Comparison of ENCODE assay signal across 21 mouse cellular contexts in the genomic region with DNA sequence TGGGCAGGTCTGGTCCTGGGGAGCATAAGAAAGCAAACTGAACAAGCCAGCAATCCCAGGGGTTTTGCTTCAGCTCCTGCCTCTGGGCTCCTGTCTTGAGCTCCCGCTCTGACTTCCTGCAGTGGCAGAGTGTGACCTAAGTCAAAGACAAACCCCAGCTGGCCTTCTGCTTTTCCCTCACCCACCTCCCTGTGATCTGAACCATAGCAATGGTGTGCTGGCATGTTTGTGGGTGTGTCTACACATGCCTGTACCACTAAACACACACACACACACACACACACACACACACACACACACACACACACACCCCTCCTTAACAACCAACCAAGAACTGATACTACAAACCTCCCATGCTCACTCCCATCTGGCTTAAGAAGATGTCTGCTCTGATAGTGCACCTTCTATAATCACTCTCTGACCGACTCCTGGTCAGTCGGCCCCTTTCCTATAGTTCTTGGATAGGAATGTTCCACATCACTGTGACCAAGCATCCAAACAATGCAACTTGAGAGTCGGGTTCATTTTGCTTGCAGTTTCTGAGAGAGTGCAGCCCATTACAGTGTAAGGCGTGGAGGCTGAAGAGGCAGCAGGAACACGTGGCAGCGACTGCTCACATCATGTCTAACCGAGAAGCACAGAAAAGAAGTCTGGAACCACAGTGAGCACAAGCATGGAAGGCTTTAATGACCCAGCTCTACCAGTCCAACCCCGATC.
DNase-seq lines count a peak whose midpoint lies in the region; ATAC-seq and TF ChIP-seq lines count a peak whose summit lies in the region.
"Had no signal": no experiment of that assay in that cellular context is flagged by ENCODE, and none has a peak within 500 bp of the region (broad histone marks: within the 10 kb centered on the region; RNA-seq: fewer than 3 reads in every experiment).

No protein-coding gene starts in this region.

- 52% methylated on average over 9 of the region's 9 CpGs for WGBS in heart, adult 2 months
- 68% methylated on average over 9 of the region's 9 CpGs for WGBS in kidney, embryonic 14.5 days
- 54% methylated on average over 9 of the region's 9 CpGs for WGBS in kidney, adult 2 months
- 57% methylated on average over 9 of the region's 9 CpGs for WGBS in lung, embryonic 14.5 days

- no peaks in the 10 kb centered on the region for H3K79me2 ChIP-seq in heart, adult 2 months (replicated peaks; ENCODE audit: control insufficient read depth, insufficient read depth, low read length)

- no peak for TF ChIP-seq EP300 in heart, adult 2 months (IDR thresholded peaks at IDR 0.05; ENCODE audit: insufficient read depth, low read depth, low read length)

- TF ChIP-seq POLR2A in heart, adult 2 months (IDR thresholded peaks at IDR 0.05; ENCODE audit: insufficient read depth, low read depth, low read length), result no peak
- TF ChIP-seq POLR2A in kidney, adult 2 months (IDR thresholded peaks at IDR 0.05; ENCODE audit: low read depth, low read length), result no peak

- no peak overlapping the region for H3K4me3 ChIP-seq in heart, adult 2 months
- H3K4me3 ChIP-seq in kidney, embryonic 14.5 days (ENCODE audit: low read length), result no peak overlapping the region
- no peak overlapping the region for H3K4me3 ChIP-seq in kidney, adult 2 months (ENCODE audit: insufficient read depth, low read depth, low read length)
- no peak overlapping the region for H3K4me3 ChIP-seq in lung, embryonic 14.5 days (ENCODE audit: low read depth, low read length)
- H3K4me3 ChIP-seq: embryonic facial prominence, embryonic 13.5 days; hindbrain, embryonic 10.5 days; limb, embryonic 10.5 days; midbrain, embryonic 10.5 days; stomach, embryonic 15.5 days had no signal

- no peak overlapping the region for H3K4me2 ChIP-seq in kidney, embryonic 14.5 days (replicated peaks; ENCODE audit: low read depth, low read length)
- H3K4me2 ChIP-seq in lung, embryonic 14.5 days, result no peak overlapping the region
- H3K4me2 ChIP-seq: embryonic facial prominence, embryonic 13.5 days; stomach, embryonic 15.5 days had no signal

- no peak for TF ChIP-seq CTCF in heart, adult 2 months (IDR thresholded peaks at IDR 0.05)
- no peak for TF ChIP-seq CTCF in kidney, adult 2 months (conservative IDR thresholded peaks at IDR 0.05; ENCODE audit: insufficient read depth, insufficient read length, low read depth, low read length)
- no peak for TF ChIP-seq CTCF in lung, embryonic 14.5 days (IDR thresholded peaks at IDR 0.05; ENCODE audit: low read depth)

- peak; percentile 78; the same call in 1 of the 2 replicates for ATAC-seq in kidney, embryonic 14.5 days (ENCODE audit: low FRiP score, low TSS enrichment)
- peak; percentile 64 for ATAC-seq in lung, embryonic 14.5 days (ENCODE audit: insufficient read depth)
- ATAC-seq: forebrain, embryonic 16.5 days had no signal

- no peaks in the 10 kb centered on the region for H3K27me3 ChIP-seq in heart, adult 2 months (ENCODE audit: control insufficient read depth, insufficient read depth, low read length)
- no peaks in the 10 kb centered on the region for H3K27me3 ChIP-seq in kidney, embryonic 14.5 days (ENCODE audit: control insufficient read depth, insufficient read depth, low read length)
- H3K27me3 ChIP-seq in kidney, adult 2 months (replicated peaks; ENCODE audit: control insufficient read depth, insufficient read depth, low read length), result no peaks in the 10 kb centered on the region
- no peaks in the 10 kb centered on the region for H3K27me3 ChIP-seq in lung, embryonic 14.5 days (ENCODE audit: insufficient read depth, low read length)
- H3K27me3 ChIP-seq: embryonic facial prominence, embryonic 13.5 days; stomach, embryonic 15.5 days had no signal

- no peaks in the 10 kb centered on the region for H3K36me3 ChIP-seq in heart, adult 2 months (ENCODE audit: control insufficient read depth, insufficient read depth, low read length)
- no peaks in the 10 kb centered on the region for H3K36me3 ChIP-seq in kidney, embryonic 14.5 days (ENCODE audit: control insufficient read depth, insufficient read depth, low read length)
- H3K36me3 ChIP-seq in kidney, adult 2 months (ENCODE audit: control insufficient read depth, insufficient read depth, low read length), result no peaks in the 10 kb centered on the region
- no peaks in the 10 kb centered on the region for H3K36me3 ChIP-seq in lung, embryonic 14.5 days (ENCODE audit: insufficient read depth)
- H3K36me3 ChIP-seq: embryonic facial prominence, embryonic 13.5 days; G1E; hindbrain, embryonic 10.5 days; limb, embryonic 10.5 days; midbrain, embryonic 10.5 days; stomach, embryonic 15.5 days had no signal

- peak overlapping the region; percentile 69 for H3K27ac ChIP-seq in heart, adult 2 months
- H3K27ac ChIP-seq in kidney, embryonic 14.5 days (ENCODE audit: low read depth, low read length), result no peak overlapping the region
- H3K27ac ChIP-seq in kidney, adult 2 months (ENCODE audit: insufficient read depth, low read depth, low read length), result no peak overlapping the region
- H3K27ac ChIP-seq in lung, embryonic 14.5 days (ENCODE audit: low read depth), result peak overlapping the region; percentile 28
- H3K27ac ChIP-seq: embryonic facial prominence, embryonic 13.5 days; hindbrain, embryonic 10.5 days; limb, embryonic 10.5 days; macrophage; midbrain, embryonic 10.5 days; stomach, embryonic 15.5 days had no signal

- H3K4me1 ChIP-seq in heart, adult 2 months (ENCODE audit: control insufficient read depth, insufficient read depth, low read length), result peaks cover 7% of the 10 kb centered on the region
- no peaks in the 10 kb centered on the region for H3K4me1 ChIP-seq in kidney, embryonic 14.5 days (ENCODE audit: control insufficient read depth, insufficient read depth, low read length)
- no peaks in the 10 kb centered on the region for H3K4me1 ChIP-seq in kidney, adult 2 months (ENCODE audit: control insufficient read depth, insufficient read depth, low read length)
- H3K4me1 ChIP-seq in lung, embryonic 14.5 days (ENCODE audit: insufficient read depth), result no peaks in the 10 kb centered on the region
- H3K4me1 ChIP-seq: embryonic facial prominence, embryonic 13.5 days; hindbrain, embryonic 10.5 days; limb, embryonic 10.5 days; midbrain, embryonic 10.5 days had no signal

- DNase-seq in heart, adult 2 months, result no peak
- no peak for DNase-seq in heart, postnatal 25 days (ENCODE audit: low spot score)
- DNase-seq in kidney, adult 2 months, result no peak
- peak; percentile 49 for DNase-seq in lung, embryonic 14.5 days
- no peak for DNase-seq in lung, postnatal 10 days
- DNase-seq in heart, postnatal 10 days, result peak; percentile 36 to 41
- no peak for DNase-seq in layer of hippocampus, adult 8-10 months (ENCODE audit: low spot score in 2 of 2)
- DNase-seq: adrenal gland, postnatal 25 days; cerebellum, adult 11 months; cerebellum, postnatal 10 days; kidney, postnatal 25 days; right cerebral cortex, postnatal 14 days had no signal

- intact Hi-C loops in heart, adult 2 months (cut with DNase I), result no loop called here
- intact Hi-C loops in heart, postnatal 25 days (cut with DNase I), result no loop called here
- intact Hi-C loops in heart, postnatal 10 days (cut with DNase I), result no loop called here

- H3K9me3 ChIP-seq in kidney, embryonic 14.5 days (ENCODE audit: control insufficient read depth, low read length), result no peaks in the 10 kb centered on the region
- no peaks in the 10 kb centered on the region for H3K9me3 ChIP-seq in lung, embryonic 14.5 days (ENCODE audit: low read depth, low read length)
- H3K9me3 ChIP-seq: embryonic facial prominence, embryonic 13.5 days; hindbrain, embryonic 10.5 days; limb, embryonic 10.5 days; midbrain, embryonic 10.5 days; stomach, embryonic 15.5 days had no signal

- no peak overlapping the region for H3K9ac ChIP-seq in heart, adult 2 months (ENCODE audit: low read depth, low read length)
- no peak overlapping the region for H3K9ac ChIP-seq in kidney, embryonic 14.5 days (ENCODE audit: low read depth, low read length)
- H3K9ac ChIP-seq in lung, embryonic 14.5 days, result no peak overlapping the region
- H3K9ac ChIP-seq: embryonic facial prominence, embryonic 13.5 days; stomach, embryonic 15.5 days had no signal

Comparison
In these comparisons a context has a peak if more than half of its experiments do, and no peak if none do; other contexts are left out.
1. DNase-seq: peak in lung, embryonic 14.5 days (single experiment) and heart, postnatal 10 days (2 of 2); none in heart, adult 2 months (0 of 2), heart, postnatal 25 days (single experiment), kidney, adult 2 months (single experiment), lung, postnatal 10 days (single experiment) and layer of hippocampus, adult 8-10 months (0 of 2).
2. H3K27ac ChIP-seq: peak in heart, adult 2 months (single experiment) and lung, embryonic 14.5 days (single experiment); none in kidney, embryonic 14.5 days (single experiment) and kidney, adult 2 months (single experiment).